11 mouse cellular contexts compared by ENCODE assay signal in genomic region chr15:83433344-83433743, GRCm38 (mm10). TPM values are rescaled to one million over a fixed set of nuclear protein-coding genes. Genes with fewer than 3 reads are reported as not detected.
DNase-seq lines count a peak whose midpoint lies in the region; ATAC-seq and TF ChIP-seq lines count a peak whose summit lies in the region.
"Had no signal": no experiment of that assay in that cellular context is flagged by ENCODE, and none has a peak within 500 bp of the region (broad histone marks: within the 10 kb centered on the region; RNA-seq: fewer than 3 reads in every experiment).

No protein-coding gene starts in this region.

- peak overlapping the region; percentile 86 for H3K27ac ChIP-seq in heart, adult 2 months
- peak overlapping the region; percentile 82 for H3K27ac ChIP-seq in lung, embryonic 14.5 days (ENCODE audit: low read depth)
- H3K27ac ChIP-seq in intestine, embryonic 15.5 days = peak overlapping the region; percentile 69
- peak overlapping the region; percentile 80 for H3K27ac ChIP-seq in liver, postnatal 0 days (ENCODE audit: low read depth)

- intact Hi-C loops in heart, adult 2 months (cut with DNase I) = loop anchor here (2.0 kb wide), 1 partner anchor 31 kb away; the partner anchor contains the start of gene Pacsin2

- H3K79me2 ChIP-seq in heart, adult 2 months (replicated peaks; ENCODE audit: control insufficient read depth, insufficient read depth, low read length) = peaks cover 3% of the 10 kb centered on the region

- peaks cover 35% of the 10 kb centered on the region for H3K4me1 ChIP-seq in heart, adult 2 months (ENCODE audit: control insufficient read depth, insufficient read depth, low read length)
- H3K4me1 ChIP-seq in lung, embryonic 14.5 days (ENCODE audit: insufficient read depth) = peaks cover 15% of the 10 kb centered on the region
- H3K4me1 ChIP-seq in intestine, embryonic 15.5 days (replicated peaks) = peaks cover 23% of the 10 kb centered on the region
- H3K4me1 ChIP-seq in liver, postnatal 0 days (ENCODE audit: insufficient read depth) = peaks cover 50% of the 10 kb centered on the region

- H3K36me3 ChIP-seq in heart, adult 2 months (ENCODE audit: control insufficient read depth, insufficient read depth, low read length) = peaks cover 24% of the 10 kb centered on the region
- no peaks in the 10 kb centered on the region for H3K36me3 ChIP-seq in lung, embryonic 14.5 days (ENCODE audit: insufficient read depth)
- no peaks in the 10 kb centered on the region for H3K36me3 ChIP-seq in intestine, embryonic 15.5 days
- H3K36me3 ChIP-seq in liver, postnatal 0 days (replicated peaks; ENCODE audit: insufficient read depth, low read length) = no peaks in the 10 kb centered on the region

- no peak for TF ChIP-seq CTCF in heart, adult 2 months (IDR thresholded peaks at IDR 0.05)
- no peak for TF ChIP-seq CTCF in lung, embryonic 14.5 days (IDR thresholded peaks at IDR 0.05; ENCODE audit: low read depth)
- TF ChIP-seq CTCF in liver, postnatal 0 days (IDR thresholded peaks at IDR 0.05; ENCODE audit: low read depth) = no peak

- peak overlapping the region; percentile 63 for H3K9ac ChIP-seq in heart, adult 2 months (ENCODE audit: low read depth, low read length)
- H3K9ac ChIP-seq in lung, embryonic 14.5 days = no peak overlapping the region; the same call in 1 of the 2 replicates
- no peak overlapping the region for H3K9ac ChIP-seq in intestine, embryonic 15.5 days
- H3K9ac ChIP-seq in liver, postnatal 0 days (replicated peaks) = no peak overlapping the region

- H3K4me2 ChIP-seq in lung, embryonic 14.5 days = peak overlapping the region; percentile 45
- no peak overlapping the region for H3K4me2 ChIP-seq in intestine, embryonic 15.5 days (replicated peaks)
- peak overlapping the region; percentile 76 for H3K4me2 ChIP-seq in liver, postnatal 0 days (ENCODE audit: low read depth, low read length)

- no peaks in the 10 kb centered on the region for H3K27me3 ChIP-seq in heart, adult 2 months (ENCODE audit: control insufficient read depth, insufficient read depth, low read length)
- H3K27me3 ChIP-seq in lung, embryonic 14.5 days (ENCODE audit: insufficient read depth, low read length) = no peaks in the 10 kb centered on the region
- no peaks in the 10 kb centered on the region for H3K27me3 ChIP-seq in intestine, embryonic 15.5 days (replicated peaks)
- H3K27me3 ChIP-seq in liver, postnatal 0 days (ENCODE audit: insufficient read depth, low read length) = no peaks in the 10 kb centered on the region
- H3K27me3 ChIP-seq: Patski had no signal

- TF ChIP-seq POLR2A in heart, adult 2 months (IDR thresholded peaks at IDR 0.05; ENCODE audit: insufficient read depth, low read depth, low read length) = no peak

- WGBS in heart, adult 2 months = 55% methylated on average over 2 of the region's 2 CpGs
- 60% methylated on average over 2 of the region's 2 CpGs for WGBS in lung, embryonic 14.5 days
- WGBS in intestine, embryonic 15.5 days = 71% methylated on average over 2 of the region's 2 CpGs
- WGBS in liver, postnatal 0 days (ENCODE audit: insufficient replicate concordance) = 55% methylated on average over 2 of the region's 2 CpGs

- DNase-seq in heart, adult 2 months = no peak
- DNase-seq in heart, adult 9 months (ENCODE audit: low spot score in 2 of 2) = no peak
- DNase-seq in lung, embryonic 14.5 days = no peak
- no peak for DNase-seq in lung, postnatal 25 days (ENCODE audit: low spot score)
- DNase-seq in liver, postnatal 0 days = no peak
- DNase-seq in ovary, postnatal 10 days (ENCODE audit: low spot score) = no peak
- no peak for DNase-seq in frontal cortex, postnatal 10 days (ENCODE audit: low spot score in 2 of 2)
- DNase-seq: cerebellum, adult 8-10 months; left cerebral cortex, postnatal 4 days had no signal

- H3K9me3 ChIP-seq in lung, embryonic 14.5 days (ENCODE audit: low read depth, low read length) = no peaks in the 10 kb centered on the region
- no peaks in the 10 kb centered on the region for H3K9me3 ChIP-seq in intestine, embryonic 15.5 days
- no peaks in the 10 kb centered on the region for H3K9me3 ChIP-seq in liver, postnatal 0 days (ENCODE audit: low read length)

- TF ChIP-seq EP300 in heart, adult 2 months (IDR thresholded peaks at IDR 0.05; ENCODE audit: insufficient read depth, low read depth, low read length) = no peak
- TF ChIP-seq EP300 in liver, postnatal 0 days (IDR thresholded peaks at IDR 0.05; ENCODE audit: low read depth) = no peak

- no peak overlapping the region; the same call in 1 of the 2 replicates for H3K4me3 ChIP-seq in heart, adult 2 months
- no peak overlapping the region for H3K4me3 ChIP-seq in lung, embryonic 14.5 days (ENCODE audit: low read depth, low read length)
- no peak overlapping the region for H3K4me3 ChIP-seq in intestine, embryonic 15.5 days (replicated peaks)
- H3K4me3 ChIP-seq in liver, postnatal 0 days (ENCODE audit: low read depth, low read length) = no peak overlapping the region

- ATAC-seq in lung, embryonic 14.5 days (ENCODE audit: insufficient read depth) = no peak
- ATAC-seq in intestine, embryonic 15.5 days = no peak
- ATAC-seq in liver, postnatal 0 days = no peak

RNA-seq across cellular contexts. Expression of gene Pacsin2, which starts 31.1 kb away (rescaled TPM):
- total RNA-seq in heart, adult 2 months (2021) = 100 to 1,000 TPM; 200 to 246 TPM
- polyA plus RNA-seq in heart, adult 2 months (2012; rRNA removed) = 111 and 169 TPM in 2 replicates
- 62.3 and 63.8 TPM in 2 replicates for polyA plus RNA-seq in lung, embryonic 14.5 days (2014; fragmentation: Nextera tagmentation; extraction: Ambion mirVana)
- polyA plus RNA-seq in intestine, embryonic 15.5 days (2015; fragmentation: Nextera tagmentation; extraction: Ambion mirVana) = 70.8 and 78.1 TPM in 2 replicates
- polyA plus RNA-seq in liver, postnatal 0 days (2015; fragmentation: Nextera tagmentation; extraction: Ambion mirVana) = 20.6 and 24.3 TPM in 2 replicates
